Mouse (Mus musculus) hindbrain, postnatal 0 days (tissue): ENCODE measurements around the gene Slc35c2. TPM values are rescaled to one million over a fixed set of nuclear protein-coding genes. Genes with fewer than 3 reads are reported as not detected.

Experiments used
- ATAC-seq: fragments of 200-750 bp; cut with Nextera tagmentation; 2 replicates; pipeline ENCODE4 v1.8.0; 2017; ENCODE audit warnings: mild to moderate bottlenecking, moderate TSS enrichment, moderate library complexity
- DNase-seq: peaks from one replicate; pipeline ENCODE4 v3.0.0-alpha.2; 2015; ENCODE audit warnings: low spot score
- H3K27ac ChIP-seq: fragments of 300-500 bp; sonication (generic); 2 replicates; pipeline ENCODE4 v1.5.1; 2014; ENCODE audit warnings: mild to moderate bottlenecking
- H3K27me3 ChIP-seq: fragments of 300-500 bp; sonication (generic); 2 replicates; pipeline ENCODE4 v1.6.1; 2014; ENCODE audit warnings: low read length, mixed read lengths; ENCODE audit not compliant: insufficient read depth
- H3K36me3 ChIP-seq: fragments of 300-500 bp; sonication (generic); 2 replicates; pipeline ENCODE4 v1.6.1; 2014; ENCODE audit warnings: low read length, mixed read lengths; ENCODE audit not compliant: insufficient read depth
- H3K4me1 ChIP-seq: fragments of 300-500 bp; sonication (generic); 2 replicates; pipeline ENCODE4 v1.6.1; 2014; ENCODE audit warnings: antibody characterized with exemption, low read length, mixed read lengths; ENCODE audit not compliant: insufficient read depth
- H3K4me2 ChIP-seq: fragments of 300-500 bp; sonication (generic); 2 replicates; pipeline ENCODE4 v1.6.1; 2014; ENCODE audit warnings: low read depth, mild to moderate bottlenecking, low read length, moderate library complexity, mixed read lengths
- H3K4me3 ChIP-seq: fragments of 300-500 bp; sonication (generic); 2 replicates; pipeline ENCODE4 v1.5.1; 2014; ENCODE audit warnings: low read length
- H3K9ac ChIP-seq: fragments of 300-500 bp; sonication (generic); replicated peaks from 2 replicates; pipeline ENCODE4 v1.6.1; 2014; ENCODE audit warnings: mild to moderate bottlenecking, low read length, moderate library complexity, mixed read lengths
- H3K9me3 ChIP-seq: fragments of 300-500 bp; sonication (generic); 2 replicates; pipeline ENCODE4 v1.6.1; 2016; ENCODE audit warnings: low read length, mixed read lengths
- CTCF ChIP-seq: IDR thresholded peaks from 2 replicates; pipeline ENCODE4 v1.5.1; 2016; ENCODE audit warnings: antibody characterized with exemption, control low read depth, low read depth
- WGBS: fragments of 180-500 bp; shearing (Covaris S2); extraction: QIAGEN DNeasy Blood & Tissue Kit; methylation state at CpG from one replicate; pipeline ENCODE4 v1.1.7; 2014; 5-methylcytosine and 5-hydroxymethylcytosine counted together
- polyA plus RNA-seq: library from polyadenylated mRNA; unstranded; fragments of >200 nt; fragmentation: Nextera tagmentation; extraction: Ambion mirVana; gene quantifications from 2 replicates; pipeline ENCODE4 v1.2.1, GENCODE M21; 2015
- total RNA-seq: library from RNA; depleted of rRNA; stranded (reverse); fragments of >200 nt; gene quantifications from 2 replicates; pipeline ENCODE4 v1.2.3, GENCODE M21; 2014

Gene Slc35c2
- total and polyA plus RNA-seq, 2 experiments from 2014 or later: 68.1 to 97.1 TPM

- no peak overlapping the region for H3K4me2 ChIP-seq
- peaks cover 14% of the 10 kb centered on the region for H3K4me1 ChIP-seq
- H3K27me3 ChIP-seq: 0 out of 2 replicates have a peak, but pooled peaks cover 3% of the 10 kb centered on the region
- ATAC-seq (no peak), DNase-seq (no peak)
- H3K27ac ChIP-seq: no peak overlapping the region
- WGBS: 52% methylated on average over 10 of the region's 10 CpGs
- H3K9me3 ChIP-seq: no peaks in the 10 kb centered on the region
- TF ChIP-seq CTCF: no peak
- H3K4me3 ChIP-seq: no peak overlapping the region
- H3K9ac ChIP-seq: no peak overlapping the region
- H3K36me3 ChIP-seq: peaks cover 3% of the 10 kb centered on the region; the same call in 1 of the 2 replicates
Measured at GRCm38 (mm10) chr2:165279351-165279750, 8.3 kb downstream of the Slc35c2 start.

GRCm38 (mm10) chr2:165277188-165277740 is 10.4 kb downstream of the Slc35c2 start:
- no peaks in the 10 kb centered on the region for H3K9me3 ChIP-seq
- no peak overlapping the region for H3K4me3 ChIP-seq
- no peak for DNase-seq
- 0 out of 2 replicates have a peak, but pooled peaks cover 3% of the 10 kb centered on the region for H3K27me3 ChIP-seq
- no peak for TF ChIP-seq CTCF
- no peak overlapping the region for H3K9ac ChIP-seq
- no peak for ATAC-seq
- peaks cover 8% of the 10 kb centered on the region for H3K4me1 ChIP-seq
- WGBS: 79% methylated on average over 5 of the region's 5 CpGs
- H3K4me2 ChIP-seq: no peak overlapping the region
- H3K36me3 ChIP-seq: peaks cover 3% of the 10 kb centered on the region; the same call in 1 of the 2 replicates
- no peak overlapping the region for H3K27ac ChIP-seq

- Histone ChIP-seq H3K27ac (peak overlapping the region; percentile 72), H3K4me1 (peaks cover 10% of the 10 kb centered on the region), H3K9ac (no peak overlapping the region), H3K36me3 (peaks cover 3% of the 10 kb centered on the region; the same call in 1 of the 2 replicates), H3K9me3 (no peaks in the 10 kb centered on the region), H3K4me3 (no peak overlapping the region), H3K4me2 (no peak overlapping the region), H3K27me3 (0 out of 2 replicates have a peak, but pooled peaks cover 3% of the 10 kb centered on the region)
- ATAC-seq: peak; percentile 66
- peak; percentile 90 for DNase-seq
- peak; percentile 94 for TF ChIP-seq CTCF
- WGBS: 16% methylated on average over 8 of the region's 8 CpGs
Measured at GRCm38 (mm10) chr2:165275824-165276223, 11.8 kb downstream of the Slc35c2 start.

GRCm38 (mm10) chr2:165275124-165275640 is 12.5 kb downstream of the Slc35c2 start:
- H3K4me3 ChIP-seq: no peak overlapping the region
- DNase-seq: peak; percentile 60
- peak overlapping the region; percentile 72 for H3K27ac ChIP-seq
- ATAC-seq: peak; percentile 56
- TF ChIP-seq CTCF: no peak
- 34% methylated on average over 8 of the region's 8 CpGs for WGBS
- H3K36me3 ChIP-seq: no peaks in the 10 kb centered on the region; the same call in 1 of the 2 replicates
- H3K4me2 ChIP-seq: no peak overlapping the region
- H3K9ac ChIP-seq: no peak overlapping the region
- H3K4me1 ChIP-seq: peaks cover 10% of the 10 kb centered on the region
- no peaks in the 10 kb centered on the region for H3K9me3 ChIP-seq
- H3K27me3 ChIP-seq: no peaks in the 10 kb centered on the region

- WGBS: 27% methylated on average over 4 of the region's 4 CpGs
- ATAC-seq: peak; percentile 75
Measured at GRCm38 (mm10) chr2:165273589-165273988, 14.1 kb downstream of the Slc35c2 start.

GRCm38 (mm10) chr2:165271326-165271725 is 16.3 kb downstream of the Slc35c2 start:
- 17% methylated on average over 8 of the region's 8 CpGs for WGBS
- Histone ChIP-seq H3K36me3 (no peaks in the 10 kb centered on the region), H3K27me3 (no peaks in the 10 kb centered on the region), H3K27ac (no peak overlapping the region), H3K9ac (no peak overlapping the region), H3K4me2 (no peak overlapping the region), H3K9me3 (no peaks in the 10 kb centered on the region), H3K4me3 (no peak overlapping the region), H3K4me1 (peaks cover 13% of the 10 kb centered on the region)
- no peak for TF ChIP-seq CTCF
- no peak for ATAC-seq
- DNase-seq: no peak

More at GRCm38 (mm10) chr2:165273589-165273988, 14.1 kb downstream of the Slc35c2 start:
- Histone ChIP-seq H3K4me2 (no peak overlapping the region), H3K9ac (no peak overlapping the region), H3K4me1 (peaks cover 10% of the 10 kb centered on the region), H3K27ac (0 out of 2 replicates have a peak overlapping the region, but pooled peaks have one; percentile 48), H3K36me3 (no peaks in the 10 kb centered on the region), H3K9me3 (no peaks in the 10 kb centered on the region), H3K27me3 (no peaks in the 10 kb centered on the region), H3K4me3 (no peak overlapping the region)
- TF ChIP-seq CTCF: no peak
- DNase-seq: peak; percentile 82

- TF ChIP-seq CTCF: no peak
Measured at GRCm38 (mm10) chr2:165270858-165271257, 16.8 kb downstream of the Slc35c2 start.

More at GRCm38 (mm10) chr2:165270858-165271257, 16.8 kb downstream of the Slc35c2 start:
- no peaks in the 10 kb centered on the region for H3K9me3 ChIP-seq
- DNase-seq (no peak), ATAC-seq (no peak)
- H3K4me2 ChIP-seq: no peak overlapping the region
- peaks cover 14% of the 10 kb centered on the region for H3K4me1 ChIP-seq
- H3K27me3 ChIP-seq: no peaks in the 10 kb centered on the region
- no peak overlapping the region for H3K27ac ChIP-seq
- 55% methylated on average over 7 of the region's 7 CpGs for WGBS
- no peaks in the 10 kb centered on the region for H3K36me3 ChIP-seq
- no peak overlapping the region for H3K9ac ChIP-seq
- no peak overlapping the region for H3K4me3 ChIP-seq
